Mouse (Mus musculus): Measurements from ENCODE around the gene Zfp456. TPM values are rescaled to one million over a fixed set of nuclear protein-coding genes. Genes with fewer than 3 reads are reported as not detected.
"Not testable (repeated sequence)": the region's sequence is repeated elsewhere in the genome, so short reads cannot be mapped to it uniquely, and the experiment has no call there.

Zfp456 gene
- total RNA-seq (2015; ENCODE audit: low replicate concordance): 1.4 TPM in 1 of 2 replicates, not detected in the other
- 4.7 TPM in 1 of 2 replicates, not detected in the other for total RNA-seq (2017; ENCODE audit: low replicate concordance)

DNA sequence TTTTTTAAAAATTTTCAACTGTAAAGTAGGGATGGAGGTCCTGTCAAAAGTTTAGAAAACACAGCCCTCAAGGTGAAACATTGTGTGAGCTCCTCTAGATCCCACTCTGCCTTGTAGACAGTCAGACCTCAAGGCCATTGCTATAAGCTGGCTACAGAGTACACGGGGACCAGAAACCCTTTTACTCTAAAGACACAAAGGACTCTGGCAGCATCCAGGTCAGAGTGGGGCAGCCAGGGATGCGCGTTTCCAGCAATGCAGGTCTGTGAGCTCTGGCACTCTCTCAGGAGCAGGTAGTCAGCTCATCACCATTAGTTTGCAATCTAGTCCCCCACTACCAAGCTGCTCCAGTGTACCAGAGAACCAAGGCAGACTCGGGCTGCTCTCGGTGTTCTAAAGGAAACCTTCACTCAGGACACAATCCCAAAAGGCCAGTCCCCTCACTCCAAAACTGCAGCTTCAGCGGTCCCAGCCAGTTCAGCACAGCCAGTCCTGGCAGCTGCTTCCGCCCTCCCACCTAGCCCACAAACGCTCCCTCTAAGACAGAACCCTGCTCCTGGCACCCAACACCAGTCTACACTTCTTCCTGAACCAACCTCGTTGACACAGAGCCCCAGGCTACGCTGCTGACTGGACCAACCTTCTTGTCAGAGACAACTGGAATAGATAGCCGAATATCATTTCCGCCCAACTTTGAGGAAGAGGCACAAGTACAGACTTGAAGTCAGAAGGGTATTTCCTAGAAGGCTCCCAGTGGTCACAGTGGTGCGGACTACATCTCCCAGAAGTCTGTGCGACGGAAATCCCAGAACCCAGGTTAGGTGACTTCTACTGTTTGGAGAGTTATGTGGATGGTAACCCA lies at the start of gene Zfp456, which contains the start of gene Gm28041:
Gene Zfp456, minus strand, starts transcription at position 761 of the 862 bp plus-strand sequence.
Gene Gm28041, minus strand, starts transcription at position 684 of the 862 bp plus-strand sequence.
- ATAC-seq (replicated peaks; ENCODE audit: low FRiP score, poor library complexity, severe bottlenecking): peak; percentile 80

DNA sequence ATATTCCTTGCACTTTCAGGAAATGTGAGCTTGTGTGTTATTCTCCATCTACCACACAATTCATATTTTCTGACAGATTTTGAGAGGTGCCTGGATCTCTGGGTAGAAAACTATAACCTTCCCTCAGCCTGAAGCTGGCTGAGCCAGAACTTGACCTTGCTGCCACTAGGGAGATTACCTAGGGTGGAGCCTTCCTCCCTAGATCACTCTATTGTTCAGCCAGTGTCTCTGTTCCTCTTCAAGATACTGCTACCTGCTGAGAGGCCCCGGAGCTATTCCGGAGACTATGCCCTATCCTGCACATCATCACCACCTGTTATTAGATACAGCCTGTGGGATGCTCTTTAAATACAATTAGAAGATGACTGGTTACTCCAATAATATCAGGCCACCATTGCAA lies 46.9 kb upstream of the Zfp456 start:
- ATAC-seq (replicated peaks; ENCODE audit: low FRiP score, poor library complexity, severe bottlenecking): not testable (repeated sequence)

DNA sequence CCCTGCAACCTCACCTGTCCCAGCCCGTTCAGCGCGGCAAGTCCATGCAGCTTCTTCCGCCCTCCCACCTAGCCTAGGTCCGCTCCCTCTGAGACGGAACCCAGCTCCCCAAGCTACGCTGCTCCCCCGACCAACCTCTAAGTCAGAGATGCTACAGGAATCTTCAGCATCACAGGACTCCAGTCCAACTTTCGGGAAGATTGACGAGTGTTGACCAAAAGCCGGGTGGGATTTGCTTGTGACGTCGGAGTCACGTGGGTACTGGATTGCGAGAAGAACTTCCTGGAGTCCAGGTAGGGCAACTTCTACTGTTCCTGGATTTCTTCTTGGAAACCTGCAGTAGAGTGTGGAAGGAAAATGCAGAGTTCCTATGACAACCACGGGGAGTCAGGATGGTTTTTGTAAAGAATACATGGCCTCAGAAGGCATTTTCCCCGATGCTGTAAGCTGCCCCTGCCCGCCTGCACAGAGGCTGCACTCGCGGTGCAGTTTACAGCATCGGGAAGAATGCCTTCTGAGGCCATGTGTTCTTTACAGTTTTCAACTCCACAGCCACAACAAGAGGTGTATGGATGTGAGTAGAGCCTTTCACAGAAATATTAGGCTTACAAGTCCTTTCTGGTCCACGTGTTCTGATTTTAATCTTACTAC lies 45.7 kb upstream of the Zfp456 start, which contains the start of gene Zfp459:
Gene Zfp459, minus strand, starts transcription at position 212 of the 651 bp plus-strand sequence.
- peak; percentile 30; the same call in 1 of the 2 replicates for ATAC-seq (replicated peaks; ENCODE audit: low FRiP score, poor library complexity, severe bottlenecking)

DNA sequence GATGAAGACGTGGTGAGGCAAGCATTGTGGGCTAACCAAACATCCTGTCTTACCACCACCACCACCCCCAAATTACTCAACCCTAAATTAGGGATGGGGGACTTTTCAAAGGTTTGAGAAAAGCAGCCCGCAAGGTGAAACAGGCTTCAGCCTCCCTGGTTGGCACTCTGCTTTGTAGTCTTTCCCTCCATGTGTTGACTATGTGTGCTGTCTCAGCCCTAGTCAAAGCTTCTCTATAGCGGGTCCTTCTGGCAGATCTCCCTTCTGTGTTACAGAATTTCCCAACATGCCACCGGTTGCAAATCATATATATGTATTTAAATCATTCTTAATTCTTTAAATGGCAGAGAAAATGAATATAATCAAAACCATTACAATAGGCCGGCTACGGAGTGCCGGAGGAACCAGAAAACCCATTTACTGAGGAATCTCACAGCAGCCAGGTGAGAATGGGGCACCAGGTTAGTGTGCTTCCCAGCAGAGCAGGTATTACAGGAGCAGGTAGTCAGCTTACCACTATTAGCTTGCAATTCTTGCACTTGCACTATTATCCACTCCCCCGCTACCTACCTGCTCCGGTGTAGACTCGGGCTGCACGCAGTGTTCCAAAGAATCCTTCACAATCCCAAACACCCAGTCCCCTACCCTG lies 45.1 kb upstream of the Zfp456 start:
- no peak for ATAC-seq (replicated peaks; ENCODE audit: low FRiP score, poor library complexity, severe bottlenecking)

DNA sequence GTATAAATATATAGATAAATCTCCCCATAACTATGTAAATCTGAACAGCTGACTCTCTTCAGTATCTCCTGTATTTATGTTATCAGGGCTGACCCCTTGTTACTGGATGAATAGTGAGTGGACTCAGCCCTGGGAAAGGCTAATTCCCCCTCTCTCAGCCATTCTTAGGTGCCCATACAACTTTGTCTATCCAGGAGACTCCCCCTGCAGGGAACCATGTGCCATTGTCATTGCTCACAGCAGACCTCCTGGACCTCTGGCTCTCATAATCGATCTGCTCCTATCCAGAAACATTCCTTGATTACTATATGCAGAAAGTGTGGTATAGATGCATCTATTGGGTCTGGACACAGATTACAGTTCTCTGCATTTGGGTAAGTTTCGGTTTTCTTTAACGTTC lies 41.2 kb upstream of the Zfp456 start:
- ATAC-seq (replicated peaks; ENCODE audit: low FRiP score, poor library complexity, severe bottlenecking): no peak

DNA sequence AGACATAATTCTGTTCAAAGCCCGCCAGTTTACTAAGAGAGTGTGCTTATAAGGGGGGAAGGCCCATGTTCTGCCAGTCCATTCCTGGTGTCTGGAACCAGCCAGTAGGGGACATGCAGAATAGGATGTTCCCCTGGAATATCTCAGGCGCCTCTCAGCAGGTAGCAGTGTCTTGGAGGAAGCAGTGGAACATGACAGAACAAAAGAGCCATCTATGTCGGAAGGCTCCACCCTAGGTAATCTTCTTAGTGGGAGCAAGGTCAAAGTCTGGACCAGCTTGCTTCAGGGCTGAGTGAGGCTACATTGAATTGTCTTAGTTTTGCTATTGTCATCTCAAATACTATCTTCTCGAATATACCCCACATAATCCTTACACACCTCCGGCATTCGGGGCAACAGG lies 40.1 kb upstream of the Zfp456 start:
- no peak for ATAC-seq (replicated peaks; ENCODE audit: low FRiP score, poor library complexity, severe bottlenecking)

DNA sequence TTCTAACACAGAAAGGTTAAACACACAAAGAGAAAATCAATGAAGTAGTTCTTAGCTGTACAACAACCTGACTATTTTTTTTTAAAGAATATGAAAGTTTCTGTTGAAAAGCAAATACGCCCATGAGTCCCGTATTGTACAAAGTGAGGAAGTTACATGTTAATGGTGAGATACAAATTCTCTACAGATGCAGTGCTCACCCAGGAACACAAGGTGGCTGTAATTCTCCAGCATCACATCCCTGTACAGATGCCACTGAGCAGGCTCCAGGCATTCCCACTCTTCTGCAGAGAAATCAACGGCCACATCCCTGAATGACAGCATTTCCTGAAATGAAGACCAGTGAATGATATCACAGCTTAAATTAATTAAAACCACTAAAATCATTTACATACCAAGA lies 38.0 kb upstream of the Zfp456 start:
- not testable (repeated sequence) for ATAC-seq (replicated peaks; ENCODE audit: low FRiP score, poor library complexity, severe bottlenecking)

DNA sequence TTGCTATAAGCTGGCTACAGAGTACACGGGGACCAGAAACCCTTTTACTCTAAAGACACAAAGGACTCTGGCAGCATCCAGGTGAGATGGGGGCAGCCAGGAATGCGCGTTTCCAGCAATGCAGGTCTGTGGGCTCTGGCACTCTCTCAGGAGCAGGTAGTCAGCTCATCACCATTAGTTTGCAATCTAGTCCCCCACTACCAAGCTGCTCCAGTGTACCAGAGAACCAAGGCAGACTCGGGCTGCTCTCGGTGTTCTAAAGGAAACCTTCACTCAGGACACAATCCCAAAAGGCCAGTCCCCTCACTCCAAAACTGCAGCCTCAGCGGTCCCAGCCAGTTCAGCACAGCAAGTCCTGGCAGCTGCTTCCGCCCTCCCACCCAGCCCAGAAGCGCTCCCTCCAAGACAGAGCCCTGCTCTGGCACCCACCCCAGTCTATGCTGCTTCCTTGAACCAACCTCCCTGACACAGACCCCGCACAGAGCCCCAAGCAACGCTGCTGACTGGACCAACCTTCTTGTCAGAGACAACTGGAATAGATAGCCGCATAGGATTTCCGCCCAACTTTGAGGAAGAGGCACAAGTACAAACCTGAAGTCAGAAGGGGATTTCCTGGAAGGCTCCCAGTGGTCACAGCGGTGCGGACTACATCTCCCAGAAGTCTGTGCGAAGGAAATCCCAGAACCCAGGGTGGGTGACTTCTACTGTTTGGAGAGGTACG lies 23.7 kb upstream of the Zfp456 start, which contains the start of gene Zfp429:
Gene Zfp429, minus strand, starts transcription at position 637 of the 721 bp plus-strand sequence.
- ATAC-seq (replicated peaks; ENCODE audit: low FRiP score, poor library complexity, severe bottlenecking): peak; percentile 49; the same call in 1 of the 2 replicates

DNA sequence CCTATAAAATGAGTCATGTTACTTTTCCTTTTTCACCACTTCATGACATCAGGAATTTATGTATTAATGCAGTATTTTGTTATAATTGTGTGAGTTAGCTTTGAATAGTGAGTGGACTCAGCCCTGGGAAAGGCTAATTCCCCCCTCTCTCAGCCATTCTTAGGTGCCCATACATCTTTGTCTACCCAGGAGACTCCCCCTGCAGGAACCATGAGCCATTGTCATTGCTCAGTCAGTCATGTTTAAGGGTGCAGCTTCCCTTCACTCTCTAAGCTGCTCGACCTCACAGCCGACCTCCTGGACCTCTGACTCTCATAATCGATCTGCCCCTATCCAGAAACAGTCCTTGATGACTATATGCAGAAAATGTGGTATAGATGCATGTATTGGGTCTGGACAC lies 645 bp upstream of the Zfp456 start:
- ATAC-seq (replicated peaks; ENCODE audit: low FRiP score, poor library complexity, severe bottlenecking): not testable (repeated sequence)

DNA sequence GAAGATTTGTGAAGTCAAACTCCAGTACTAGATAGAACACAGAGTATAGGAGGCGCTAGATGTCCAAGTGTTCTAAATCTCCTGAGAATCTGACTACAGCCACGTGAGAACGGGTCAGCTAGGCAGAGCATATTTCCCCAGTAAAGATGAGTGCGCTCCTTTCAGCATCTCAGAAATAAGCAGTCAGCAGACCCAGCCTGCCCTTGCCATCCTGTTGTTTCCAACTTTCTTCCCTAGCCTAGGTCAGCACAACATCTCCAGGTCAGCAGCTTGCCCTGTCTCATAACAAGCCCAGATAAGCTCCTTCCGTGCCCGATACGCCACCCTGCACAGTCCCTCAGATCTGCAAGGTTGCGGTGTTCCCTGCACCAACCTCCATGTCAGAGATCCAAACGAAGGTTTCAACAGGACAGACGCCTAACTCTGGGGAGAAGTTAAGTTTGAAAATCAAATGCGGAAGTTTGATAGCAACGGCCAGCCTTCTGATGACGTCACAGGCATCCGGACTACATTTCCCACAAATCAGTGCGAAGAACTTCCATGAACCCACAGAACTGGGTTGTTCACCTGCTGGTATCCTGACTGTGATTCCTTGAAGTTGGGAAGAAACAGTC lies 15.4 kb downstream of the Zfp456 start, which contains the start of the genes Gm28044 and Zfp953:
Gene Gm28044, minus strand, starts transcription at position 406 of the 614 bp plus-strand sequence.
Gene Zfp953, minus strand, starts transcription at position 475 of the 614 bp plus-strand sequence.
- ATAC-seq (replicated peaks; ENCODE audit: low FRiP score, poor library complexity, severe bottlenecking): peak; percentile 90

DNA sequence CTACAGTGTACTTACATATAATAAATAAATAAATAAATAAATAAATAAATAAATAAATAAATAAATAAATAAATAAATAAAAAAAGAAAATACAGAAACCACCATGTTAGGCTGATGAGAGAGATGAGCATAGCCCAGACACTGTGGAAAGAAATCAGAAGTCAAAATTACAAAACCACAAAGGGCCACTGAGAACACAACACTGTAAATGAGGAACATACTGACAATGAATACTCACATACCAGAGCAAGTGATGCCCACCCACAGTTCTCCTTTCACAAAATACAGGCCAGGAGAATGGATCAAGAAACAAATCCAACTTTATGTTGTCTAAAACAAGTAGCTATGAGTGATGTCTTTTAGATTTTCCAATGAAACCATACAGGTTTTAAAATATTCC lies 23.8 kb downstream of the Zfp456 start:
- no peak for ATAC-seq (replicated peaks; ENCODE audit: low FRiP score, poor library complexity, severe bottlenecking)

DNA sequence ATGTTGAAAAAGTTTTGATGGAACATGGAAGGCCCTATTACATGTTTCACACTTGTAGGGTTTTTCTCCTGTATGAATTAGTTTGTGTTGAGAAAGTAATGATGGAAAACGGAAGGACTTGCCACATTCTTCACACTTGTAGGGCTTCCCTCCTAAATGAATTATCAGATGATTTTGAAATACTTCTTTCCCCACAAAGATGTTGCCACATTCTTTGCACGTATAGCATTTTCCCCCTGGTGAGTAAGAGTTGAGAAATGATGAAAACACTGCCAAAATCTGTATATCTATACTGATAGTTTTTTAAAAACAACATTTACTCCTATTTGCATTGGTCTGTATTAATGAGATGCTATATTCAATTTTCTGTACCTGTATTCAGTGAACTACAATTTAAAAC lies 32.2 kb downstream of the Zfp456 start:
- ATAC-seq (replicated peaks; ENCODE audit: low FRiP score, poor library complexity, severe bottlenecking): no peak

DNA sequence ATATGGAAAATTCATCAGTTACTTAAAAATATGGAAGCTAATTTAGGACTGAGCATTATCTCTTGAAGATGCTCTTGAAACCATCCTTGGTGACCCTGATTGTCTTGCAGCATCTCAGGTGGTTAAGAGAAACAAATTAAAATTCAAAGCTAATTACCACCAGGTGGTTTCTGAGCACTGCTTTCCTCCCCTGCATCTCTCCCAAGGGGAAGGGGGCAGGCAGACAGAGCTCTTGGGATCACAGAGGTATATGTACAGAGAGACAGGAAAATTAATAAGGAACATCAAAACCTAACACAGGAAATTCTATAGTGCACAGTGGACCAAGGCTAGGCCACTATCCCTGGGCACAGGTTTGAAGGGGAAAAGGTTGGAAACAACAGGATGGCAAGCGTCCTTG lies 42.7 kb downstream of the Zfp456 start:
- 0 out of 2 replicates have a peak, but pooled peaks have one; percentile 39 for ATAC-seq (replicated peaks; ENCODE audit: low FRiP score, poor library complexity, severe bottlenecking)

DNA sequence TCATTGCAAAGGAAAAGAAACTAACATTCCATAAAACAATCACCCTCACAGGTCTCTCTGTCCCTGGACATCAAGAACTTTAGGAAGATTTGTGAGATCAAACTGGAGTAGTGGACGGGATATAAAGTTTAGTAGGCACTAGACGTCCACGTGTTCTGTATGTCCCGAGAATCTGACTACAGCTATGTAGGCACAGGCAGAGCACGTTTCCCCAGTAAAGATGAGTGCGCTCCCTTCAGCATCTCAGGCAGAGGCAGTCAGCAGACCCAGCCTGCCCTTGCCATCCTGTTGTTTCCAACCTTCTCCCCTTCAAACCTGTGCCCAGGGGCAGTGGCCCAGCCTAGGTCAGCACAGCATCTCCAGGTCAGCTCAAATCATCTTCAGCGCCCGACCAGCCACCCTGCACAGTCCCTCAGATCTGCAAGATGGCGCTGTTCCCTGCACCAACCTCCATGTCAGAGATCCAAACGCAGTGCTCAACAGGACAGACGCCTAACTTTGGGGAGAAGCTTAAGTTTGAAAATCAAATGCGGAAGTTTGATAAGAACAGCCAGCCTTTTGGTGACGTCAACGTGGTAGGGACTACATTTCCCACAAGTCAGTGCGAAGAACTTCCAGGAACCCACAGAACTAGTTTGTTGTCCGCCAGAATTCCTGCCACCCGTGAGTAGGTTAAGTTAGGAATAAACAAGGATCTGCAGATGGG lies 43.4 kb downstream of the Zfp456 start, which contains the start of gene Zfp595:
Gene Zfp595, minus strand, starts transcription at position 552 of the 706 bp plus-strand sequence.
- peak; percentile 98 for ATAC-seq (replicated peaks; ENCODE audit: low FRiP score, poor library complexity, severe bottlenecking)
